Mouse (Mus musculus): ENCODE data around the gene Vmn1r225. TPM values are rescaled to one million over a fixed set of nuclear protein-coding genes. Genes with fewer than 3 reads are reported as not detected.
"Not testable (repeated sequence)": the region's sequence is repeated elsewhere in the genome, so short reads cannot be mapped to it uniquely, and the experiment has no call there.

Vmn1r225 gene
- polyA plus RNA-seq (2012; fragmentation: generic; extraction: Trizol): not detected
- long read RNA-seq, experiment 1: 0 reads
- long read RNA-seq, experiment 2: 0 reads

DNA sequence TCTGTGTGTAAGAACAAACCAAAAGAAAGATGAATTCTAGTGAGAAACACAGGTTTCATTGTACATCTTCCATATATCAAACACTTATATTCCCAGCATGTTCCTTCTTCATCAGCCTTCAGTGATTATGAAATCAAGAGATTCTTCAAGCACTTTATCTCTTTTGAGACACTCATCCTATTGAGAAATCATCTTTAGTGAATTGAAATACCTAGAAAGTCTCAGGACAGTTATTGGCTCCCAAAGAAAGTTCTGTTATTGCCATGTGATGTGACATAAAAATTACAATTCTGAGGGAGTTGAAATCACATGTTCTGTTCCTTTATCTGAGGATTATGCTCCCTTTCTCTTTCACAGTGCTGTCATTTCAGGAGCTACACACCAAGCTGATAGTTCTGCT is at the start of gene Vmn1r225:
TSS of gene Vmn1r225 (plus strand) at position 301 of the 400 bp plus-strand sequence.
- H3K4me3 ChIP-seq (ENCODE audit: insufficient read depth, poor library complexity, severe bottlenecking): no peak within 1 kb of the TSS
- H3K79me3 ChIP-seq (ENCODE audit: low read depth): no peaks in the 10 kb centered on the region
- no peaks in the 10 kb centered on the region for H3K27me3 ChIP-seq (ENCODE audit: control insufficient read depth, insufficient read depth, insufficient read length)
- H3K79me2 ChIP-seq (ENCODE audit: control insufficient read depth, insufficient read depth): no peaks in the 10 kb centered on the region
- H3K36me3 ChIP-seq (ENCODE audit: control insufficient read depth, insufficient read depth): no peaks in the 10 kb centered on the region
- no peak within 1 kb of the TSS for H3ac ChIP-seq (ENCODE audit: control insufficient read depth, insufficient read length, low read depth)
- TF ChIP-seq FOSL1 (IDR thresholded peaks at IDR 0.05; ENCODE audit: insufficient read depth, low read length, poor library complexity, severe bottlenecking): no peak
- TF ChIP-seq MAX (IDR thresholded peaks at IDR 0.05): no peak
- no peak for TF ChIP-seq CEBPB (IDR thresholded peaks at IDR 0.05; ENCODE audit: low read depth)
- TF ChIP-seq MYOD1 (IDR thresholded peaks at IDR 0.05; ENCODE audit: control insufficient read depth, insufficient read length, low read depth): no peak
- TF ChIP-seq USF1 (IDR thresholded peaks at IDR 0.05; ENCODE audit: low read depth): no peak
- no peak for TF ChIP-seq CTCF (IDR thresholded peaks at IDR 0.05; ENCODE audit: control insufficient read depth, insufficient read depth, insufficient read length)
- TF ChIP-seq MYOG (IDR thresholded peaks at IDR 0.05; ENCODE audit: control insufficient read depth, extremely low read depth, insufficient read length): no peak

DNA sequence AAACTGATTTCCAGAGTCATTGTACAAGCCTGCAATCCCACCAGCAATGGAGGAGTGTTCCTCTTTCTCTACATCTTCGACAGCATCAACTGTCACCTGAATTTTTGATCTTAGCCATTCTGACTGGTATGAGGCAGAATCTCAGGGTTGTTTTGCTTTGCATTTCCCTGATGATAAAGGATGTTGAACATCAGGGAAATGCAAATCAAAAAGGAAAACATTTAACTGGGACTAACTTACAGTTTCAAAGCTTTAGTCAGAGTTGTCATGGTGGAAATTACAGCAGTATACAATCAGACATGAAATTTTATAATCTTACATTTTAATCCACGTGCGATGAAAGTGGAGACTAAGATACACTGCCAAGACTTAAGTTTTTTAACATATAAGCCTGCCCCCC is 24.6 kb upstream of the Vmn1r225 start:
- H3K79me2 ChIP-seq (ENCODE audit: control insufficient read depth, insufficient read depth): no peaks in the 10 kb centered on the region
- no peak for TF ChIP-seq CTCF (IDR thresholded peaks at IDR 0.05; ENCODE audit: control insufficient read depth, insufficient read depth, insufficient read length)
- TF ChIP-seq CEBPB (IDR thresholded peaks at IDR 0.05; ENCODE audit: low read depth): no peak
- no peak for TF ChIP-seq MYOD1 (IDR thresholded peaks at IDR 0.05; ENCODE audit: control insufficient read depth, insufficient read length, low read depth)
- TF ChIP-seq FOSL1 (IDR thresholded peaks at IDR 0.05; ENCODE audit: insufficient read depth, low read length, poor library complexity, severe bottlenecking): no peak
- H3K36me3 ChIP-seq (ENCODE audit: control insufficient read depth, insufficient read depth): no peaks in the 10 kb centered on the region
- H3K27me3 ChIP-seq (ENCODE audit: control insufficient read depth, insufficient read depth, insufficient read length): no peaks in the 10 kb centered on the region
- H3K79me3 ChIP-seq (ENCODE audit: low read depth): no peaks in the 10 kb centered on the region
- no peak overlapping the region for H3ac ChIP-seq (ENCODE audit: control insufficient read depth, insufficient read length, low read depth)
- no peak overlapping the region for H3K4me3 ChIP-seq (ENCODE audit: insufficient read depth, poor library complexity, severe bottlenecking)

DNA sequence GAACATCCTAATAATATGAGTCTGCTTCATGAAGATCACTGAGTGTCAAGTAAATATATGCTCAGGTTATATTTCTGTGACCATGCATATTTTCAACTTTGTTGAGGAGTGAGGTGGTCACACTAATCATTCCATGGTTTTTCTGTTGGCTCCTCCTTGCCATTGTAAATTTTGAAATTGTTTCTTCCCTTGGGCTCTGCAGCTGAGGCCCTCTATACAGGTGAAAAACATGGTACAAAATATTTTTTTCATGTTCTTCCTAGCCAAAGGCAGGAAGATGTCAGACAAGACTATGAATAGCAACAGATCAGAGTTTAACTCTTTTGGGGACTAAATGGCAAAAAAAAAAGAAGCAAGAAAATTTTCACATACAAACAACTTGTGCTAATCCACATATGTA is 16.7 kb upstream of the Vmn1r225 start, which contains the start of gene Vmn2r108:
TSS of gene Vmn2r108 (minus strand) at position 101 of the 400 bp plus-strand sequence.
- TF ChIP-seq USF1 (IDR thresholded peaks at IDR 0.05; ENCODE audit: low read depth): no peak
- TF ChIP-seq CTCF (IDR thresholded peaks at IDR 0.05; ENCODE audit: control insufficient read depth, insufficient read depth, insufficient read length): no peak
- TF ChIP-seq MYOG (IDR thresholded peaks at IDR 0.05; ENCODE audit: control insufficient read depth, extremely low read depth, insufficient read length): no peak
- TF ChIP-seq CEBPB (IDR thresholded peaks at IDR 0.05; ENCODE audit: low read depth): no peak
- TF ChIP-seq MAX (IDR thresholded peaks at IDR 0.05): no peak
- TF ChIP-seq FOSL1 (IDR thresholded peaks at IDR 0.05; ENCODE audit: insufficient read depth, low read length, poor library complexity, severe bottlenecking): no peak
- Histone ChIP-seq H3K79me2 (ENCODE audit: control insufficient read depth, insufficient read depth) (no peaks in the 10 kb centered on the region), H3K36me3 (ENCODE audit: control insufficient read depth, insufficient read depth) (no peaks in the 10 kb centered on the region)

DNA sequence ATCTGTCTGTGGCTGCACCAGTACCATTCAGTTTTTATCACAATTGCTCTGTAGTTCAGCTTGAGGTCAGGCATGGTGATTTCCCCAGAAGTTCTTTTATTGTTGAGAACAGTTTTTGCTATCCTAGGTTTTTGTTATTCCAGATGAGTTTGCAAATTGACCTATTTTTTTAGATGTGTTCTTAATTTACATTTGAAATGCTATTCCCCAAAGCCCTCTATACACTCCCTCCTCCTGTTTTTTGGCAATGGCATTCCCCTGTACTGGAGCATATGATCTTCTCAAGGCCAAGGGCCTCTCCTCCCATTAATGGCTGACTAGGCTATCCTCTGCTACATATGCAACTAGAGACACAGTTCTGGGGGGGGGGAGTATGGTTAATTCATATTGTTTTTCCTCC is 10.3 kb downstream of the Vmn1r225 start:
- not testable (repeated sequence) for H3K4me3 ChIP-seq (ENCODE audit: insufficient read depth, poor library complexity, severe bottlenecking); H3K36me3 ChIP-seq (ENCODE audit: control insufficient read depth, insufficient read depth); H3K27me3 ChIP-seq (ENCODE audit: control insufficient read depth, insufficient read depth, insufficient read length); H3K79me2 ChIP-seq (ENCODE audit: control insufficient read depth, insufficient read depth); H3K79me3 ChIP-seq (ENCODE audit: low read depth); H3ac ChIP-seq (ENCODE audit: control insufficient read depth, insufficient read length, low read depth)

More for the DNA sequence above, 16.7 kb upstream of the Vmn1r225 start, which contains the start of gene Vmn2r108:
- no peaks in the 10 kb centered on the region for H3K27me3 ChIP-seq (ENCODE audit: control insufficient read depth, insufficient read depth, insufficient read length)
- no peaks in the 10 kb centered on the region for H3K79me3 ChIP-seq (ENCODE audit: low read depth)
- H3K4me3 ChIP-seq (ENCODE audit: insufficient read depth, poor library complexity, severe bottlenecking): no peak within 1 kb of the TSS
- H3ac ChIP-seq (ENCODE audit: control insufficient read depth, insufficient read length, low read depth): no peak within 1 kb of the TSS

Other genes with a start within 250 kb of the Vmn1r225 start
- not detected for gene Vmn2r106, start 212.6 kb upstream of the Vmn1r225 start, polyA plus RNA-seq (2012; fragmentation: generic; extraction: Trizol)
- gene Vmn2r107, start 152.9 kb upstream of the Vmn1r225 start, polyA plus RNA-seq (2012; fragmentation: generic; extraction: Trizol): not detected
- not detected for gene Vmn1r224, start 84.0 kb upstream of the Vmn1r225 start, polyA plus RNA-seq (2012; fragmentation: generic; extraction: Trizol)
- not detected for gene Vmn2r108, start 16.8 kb upstream of the Vmn1r225 start, polyA plus RNA-seq (2012; fragmentation: generic; extraction: Trizol)
- not detected for gene Vmn2r109, start 66.6 kb downstream of the Vmn1r225 start, polyA plus RNA-seq (2012; fragmentation: generic; extraction: Trizol)
- not detected for gene Vmn2r110, start 98.3 kb downstream of the Vmn1r225 start, polyA plus RNA-seq (2012; fragmentation: generic; extraction: Trizol)
- gene Fpr-rs3, start 126.7 kb downstream of the Vmn1r225 start, polyA plus RNA-seq (2012; fragmentation: generic; extraction: Trizol): not detected
- gene Vmn1r226, start 184.7 kb downstream of the Vmn1r225 start, polyA plus RNA-seq (2012; fragmentation: generic; extraction: Trizol): not detected
- gene Vmn1r227, start 231.7 kb downstream of the Vmn1r225 start, polyA plus RNA-seq (2012; fragmentation: generic; extraction: Trizol): not detected